ENCODE assay signal across 22 mouse cellular contexts in genomic region chr10:105656788-105657187, GRCm38 (mm10).
A peak's percentile ranks its signal among the peaks of the same experiment; 100 is the strongest.
DNase-seq lines count a peak whose midpoint lies in the region; ATAC-seq and TF ChIP-seq lines count a peak whose summit lies in the region.
"Had no signal": no experiment of that assay in that cellular context is flagged by ENCODE, and none has a peak within 500 bp of the region (broad histone marks: within the 10 kb centered on the region; RNA-seq: fewer than 3 reads in every experiment).

No protein-coding gene starts in this region.

- no peak overlapping the region for H3K27ac ChIP-seq in forebrain, postnatal 0 days (ENCODE audit: low read depth, low read length)
- no peak overlapping the region for H3K27ac ChIP-seq in forebrain, embryonic 10.5 days
- no peak overlapping the region for H3K27ac ChIP-seq in lung, embryonic 14.5 days (ENCODE audit: low read depth)
- H3K27ac ChIP-seq in heart, embryonic 15.5 days, result peak overlapping the region; percentile 77
- H3K27ac ChIP-seq in hindbrain, embryonic 13.5 days, result no peak overlapping the region
- H3K27ac ChIP-seq: forebrain, embryonic 13.5 days; hindbrain, embryonic 10.5 days; layer of hippocampus, adult 2 months; neural tube, embryonic 12.5 days had no signal

- peak; percentile 25 for DNase-seq in forebrain, postnatal 0 days
- DNase-seq in forebrain, embryonic 10.5 days (ENCODE audit: extremely low spot score, low spot score), result no peak
- DNase-seq in lung, embryonic 14.5 days, result peak; percentile 42
- no peak for DNase-seq in lung, adult 18-20 months
- DNase-seq in kidney, adult 9 months, result no peak
- DNase-seq: adrenal gland, postnatal 25 days; cerebellum, adult 18-20 months; cerebellum, postnatal 25 days; gastrocnemius, postnatal 25 days; kidney, adult 18-20 months; kidney, postnatal 10 days; layer of hippocampus, postnatal 36 days; liver, postnatal 0 days; right cerebral cortex, adult 18-20 months; thymus, postnatal 36 days had no signal

- H3K27me3 ChIP-seq in forebrain, postnatal 0 days (ENCODE audit: insufficient read depth, low read length), result no peaks in the 10 kb centered on the region
- H3K27me3 ChIP-seq in forebrain, embryonic 10.5 days (ENCODE audit: poor library complexity, severe bottlenecking), result no peaks in the 10 kb centered on the region
- no peaks in the 10 kb centered on the region for H3K27me3 ChIP-seq in lung, embryonic 14.5 days (ENCODE audit: insufficient read depth, low read length)
- no peaks in the 10 kb centered on the region for H3K27me3 ChIP-seq in heart, embryonic 15.5 days
- no peaks in the 10 kb centered on the region for H3K27me3 ChIP-seq in hindbrain, embryonic 13.5 days
- H3K27me3 ChIP-seq: CH12.LX; forebrain, embryonic 13.5 days; neural tube, embryonic 12.5 days had no signal

- no peak overlapping the region for H3K4me3 ChIP-seq in forebrain, postnatal 0 days (ENCODE audit: low read depth, low read length)
- H3K4me3 ChIP-seq in forebrain, embryonic 10.5 days, result no peak overlapping the region
- no peak overlapping the region for H3K4me3 ChIP-seq in lung, embryonic 14.5 days (ENCODE audit: low read depth, low read length)
- H3K4me3 ChIP-seq in heart, embryonic 15.5 days, result no peak overlapping the region
- no peak overlapping the region for H3K4me3 ChIP-seq in hindbrain, embryonic 13.5 days
- H3K4me3 ChIP-seq: forebrain, embryonic 13.5 days; hindbrain, embryonic 10.5 days; layer of hippocampus, adult 2 months; neural tube, embryonic 12.5 days had no signal

- H3K4me1 ChIP-seq in forebrain, postnatal 0 days (ENCODE audit: insufficient read depth), result no peaks in the 10 kb centered on the region
- no peaks in the 10 kb centered on the region for H3K4me1 ChIP-seq in forebrain, embryonic 10.5 days
- H3K4me1 ChIP-seq in lung, embryonic 14.5 days (ENCODE audit: insufficient read depth), result no peaks in the 10 kb centered on the region
- 0 out of 2 replicates have a peak, but pooled peaks cover 2% of the 10 kb centered on the region for H3K4me1 ChIP-seq in heart, embryonic 15.5 days (replicated peaks)
- H3K4me1 ChIP-seq in hindbrain, embryonic 13.5 days (replicated peaks), result no peaks in the 10 kb centered on the region
- H3K4me1 ChIP-seq: forebrain, embryonic 13.5 days; hindbrain, embryonic 10.5 days; neural tube, embryonic 12.5 days had no signal

- no peak for ATAC-seq in forebrain, postnatal 0 days
- no peak for ATAC-seq in lung, embryonic 14.5 days (ENCODE audit: insufficient read depth)
- peak; percentile 84; the same call in 1 of the 2 replicates for ATAC-seq in heart, embryonic 15.5 days (replicated peaks; ENCODE audit: insufficient number of reproducible peaks, insufficient read depth, low FRiP score, low read depth)
- ATAC-seq in hindbrain, embryonic 13.5 days (ENCODE audit: low FRiP score), result no peak
- ATAC-seq: forebrain, embryonic 13.5 days; liver, postnatal 0 days had no signal

- no peaks in the 10 kb centered on the region for H3K36me3 ChIP-seq in forebrain, postnatal 0 days (ENCODE audit: insufficient read depth)
- no peaks in the 10 kb centered on the region for H3K36me3 ChIP-seq in forebrain, embryonic 10.5 days (replicated peaks)
- no peaks in the 10 kb centered on the region for H3K36me3 ChIP-seq in lung, embryonic 14.5 days (ENCODE audit: insufficient read depth)
- no peaks in the 10 kb centered on the region for H3K36me3 ChIP-seq in heart, embryonic 15.5 days
- H3K36me3 ChIP-seq in hindbrain, embryonic 13.5 days, result no peaks in the 10 kb centered on the region
- H3K36me3 ChIP-seq: hindbrain, embryonic 10.5 days; neural tube, embryonic 12.5 days had no signal

- H3K9ac ChIP-seq in forebrain, postnatal 0 days, result no peak overlapping the region
- no peak overlapping the region for H3K9ac ChIP-seq in lung, embryonic 14.5 days
- no peak overlapping the region for H3K9ac ChIP-seq in heart, embryonic 15.5 days
- no peak overlapping the region for H3K9ac ChIP-seq in hindbrain, embryonic 13.5 days
- H3K9ac ChIP-seq: forebrain, embryonic 13.5 days; liver, postnatal 0 days; neural tube, embryonic 12.5 days had no signal

- no peak overlapping the region for H3K4me2 ChIP-seq in forebrain, postnatal 0 days (ENCODE audit: low read depth)
- no peak overlapping the region for H3K4me2 ChIP-seq in lung, embryonic 14.5 days
- no peak overlapping the region for H3K4me2 ChIP-seq in heart, embryonic 15.5 days
- no peak overlapping the region for H3K4me2 ChIP-seq in hindbrain, embryonic 13.5 days
- H3K4me2 ChIP-seq: forebrain, embryonic 13.5 days; neural tube, embryonic 12.5 days had no signal

- no peak for TF ChIP-seq CTCF in forebrain, postnatal 0 days (IDR thresholded peaks at IDR 0.05; ENCODE audit: low read depth)
- no peak for TF ChIP-seq CTCF in lung, embryonic 14.5 days (IDR thresholded peaks at IDR 0.05; ENCODE audit: low read depth)

- H3K9me3 ChIP-seq in forebrain, postnatal 0 days (ENCODE audit: low read length), result no peaks in the 10 kb centered on the region
- no peaks in the 10 kb centered on the region for H3K9me3 ChIP-seq in forebrain, embryonic 10.5 days
- no peaks in the 10 kb centered on the region for H3K9me3 ChIP-seq in lung, embryonic 14.5 days (ENCODE audit: low read depth, low read length)
- no peaks in the 10 kb centered on the region for H3K9me3 ChIP-seq in heart, embryonic 15.5 days (replicated peaks)
- no peaks in the 10 kb centered on the region for H3K9me3 ChIP-seq in hindbrain, embryonic 13.5 days
- H3K9me3 ChIP-seq: forebrain, embryonic 13.5 days; hindbrain, embryonic 10.5 days; neural tube, embryonic 12.5 days had no signal

- WGBS in forebrain, postnatal 0 days, result 59% methylated on average over 2 of the region's 2 CpGs
- 88% methylated on average over 2 of the region's 2 CpGs for WGBS in forebrain, embryonic 10.5 days
- 52% methylated on average over 2 of the region's 2 CpGs for WGBS in lung, embryonic 14.5 days
- 20% methylated on average over 2 of the region's 2 CpGs for WGBS in heart, embryonic 15.5 days
- 88% methylated on average over 2 of the region's 2 CpGs for WGBS in hindbrain, embryonic 13.5 days

Comparison
In these comparisons a context has a peak if more than half of its experiments do, and no peak if none do; other contexts are left out.
1. DNase-seq: peak in forebrain, postnatal 0 days (single experiment) and lung, embryonic 14.5 days (single experiment); none in forebrain, embryonic 10.5 days (single experiment), lung, adult 18-20 months (0 of 2) and kidney, adult 9 months (single experiment).